Comparison of ENCODE assay signal across 8 mouse cellular contexts in the genomic region with DNA sequence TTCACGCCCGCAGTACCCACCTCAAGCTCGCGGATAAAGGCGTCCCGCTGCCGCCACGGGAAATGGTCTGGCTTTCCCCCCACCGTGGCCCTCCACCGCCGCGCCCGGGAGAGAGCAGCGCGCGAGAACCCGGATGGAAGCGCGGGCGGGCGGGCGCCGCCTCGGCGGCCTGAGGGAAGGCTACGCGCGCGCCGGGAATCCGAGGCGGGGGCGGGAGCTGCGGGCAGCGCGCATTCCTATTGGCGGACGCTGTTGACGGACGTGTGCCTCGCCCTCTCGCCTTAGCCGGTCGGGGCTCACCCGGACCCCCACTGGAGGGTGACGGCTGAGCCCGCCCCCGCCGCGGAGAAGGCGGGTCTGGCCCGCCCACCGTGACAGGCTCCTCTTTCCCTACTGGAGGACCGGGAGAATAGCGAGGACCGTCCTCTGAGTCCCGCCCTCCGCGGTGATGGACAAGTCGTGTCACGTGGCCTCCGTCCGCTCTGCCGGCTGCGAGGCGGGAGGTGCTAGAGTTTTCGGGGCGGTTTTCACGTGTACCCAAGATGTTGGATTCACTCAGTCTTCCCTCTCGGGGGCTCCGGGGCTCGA. TPM values are rescaled to one million over a fixed set of nuclear protein-coding genes. Genes with fewer than 3 reads are reported as not detected.
DNase-seq lines count a peak whose midpoint lies in the region; ATAC-seq and TF ChIP-seq lines count a peak whose summit lies in the region.

No protein-coding gene starts in this region.

- no peak for TF ChIP-seq EP300 in lung, postnatal 0 days (IDR thresholded peaks at IDR 0.05)

- TF ChIP-seq CTCF in lung, postnatal 0 days (IDR thresholded peaks at IDR 0.05) = no peak

- H3K27ac ChIP-seq in hindbrain, embryonic 10.5 days = peak overlapping the region; percentile 100
- H3K27ac ChIP-seq in lung, postnatal 0 days (ENCODE audit: low read length) = peak overlapping the region; percentile 100

- H3K9ac ChIP-seq in lung, postnatal 0 days (replicated peaks; ENCODE audit: low read depth) = peak overlapping the region; percentile 96

- peak; percentile 94 for ATAC-seq in frontal cortex, adult (ENCODE audit: low TSS enrichment)
- ATAC-seq in lung, postnatal 0 days = peak; percentile 95

- H3K27me3 ChIP-seq in hindbrain, embryonic 10.5 days (ENCODE audit: insufficient read depth, poor library complexity, severe bottlenecking) = 0 out of 2 replicates have a peak, but pooled peaks cover 4% of the 10 kb centered on the region
- H3K27me3 ChIP-seq in lung, postnatal 0 days (replicated peaks; ENCODE audit: insufficient read depth, low read length) = no peaks in the 10 kb centered on the region

- H3K9me3 ChIP-seq in hindbrain, embryonic 10.5 days = no peaks in the 10 kb centered on the region
- no peaks in the 10 kb centered on the region for H3K9me3 ChIP-seq in lung, postnatal 0 days (ENCODE audit: low read length)

- under 1% methylated on average over 72 of the region's 72 CpGs for WGBS in hindbrain, embryonic 10.5 days
- under 1% methylated on average over 41 of the region's 72 CpGs for WGBS in lung, postnatal 0 days

- H3K4me3 ChIP-seq in hindbrain, embryonic 10.5 days = peak overlapping the region; percentile 88
- peak overlapping the region; percentile 91 for H3K4me3 ChIP-seq in lung, postnatal 0 days (ENCODE audit: low read depth, low read length)

- H3K36me3 ChIP-seq in hindbrain, embryonic 10.5 days = no peaks in the 10 kb centered on the region
- H3K36me3 ChIP-seq in lung, postnatal 0 days (ENCODE audit: insufficient read depth, low read length) = no peaks in the 10 kb centered on the region

- peak overlapping the region; percentile 50 for H3K4me2 ChIP-seq in lung, postnatal 0 days (replicated peaks; ENCODE audit: low read depth, low read length)

- peak; percentile 99 for DNase-seq in MN1 (ENCODE audit: low spot score)
- peak; percentile 100 for DNase-seq in cerebellum, adult 9-10 months
- peak; percentile 100 for DNase-seq in hindbrain, embryonic 10.5 days (ENCODE audit: low spot score)
- peak; percentile 100 for DNase-seq in layer of hippocampus, adult 9-11 months
- peak; percentile 99 for DNase-seq in lung, postnatal 0 days (ENCODE audit: low spot score)
- peak; percentile 98 for DNase-seq in ovary, postnatal 14 days (ENCODE audit: low spot score)
- DNase-seq in thymus, postnatal 14 days = peak; percentile 98

- H3K4me1 ChIP-seq in hindbrain, embryonic 10.5 days (replicated peaks) = peaks cover 34% of the 10 kb centered on the region
- H3K4me1 ChIP-seq in lung, postnatal 0 days (ENCODE audit: insufficient read depth, low read depth, low read length) = peaks cover 18% of the 10 kb centered on the region; the same call in 1 of the 2 replicates

RNA-seq across cellular contexts. Expression of a gene that starts 33.1 kb away (rescaled TPM):
- 2.6 and 2.8 TPM in 2 replicates for polyA plus RNA-seq in hindbrain, embryonic 10.5 days (2016; fragmentation: Nextera tagmentation; extraction: Ambion mirVana)
- 0.41 TPM in 1 of 2 replicates, not detected in the other for polyA plus RNA-seq in lung, postnatal 0 days (2015; fragmentation: Nextera tagmentation; extraction: Ambion mirVana)

RNA-seq across cellular contexts. Expression of a gene that starts 33.2 kb away (rescaled TPM):
- polyA plus RNA-seq in hindbrain, embryonic 10.5 days (2016; fragmentation: Nextera tagmentation; extraction: Ambion mirVana) = 4.4 and 4.9 TPM in 2 replicates
- polyA plus RNA-seq in lung, postnatal 0 days (2015; fragmentation: Nextera tagmentation; extraction: Ambion mirVana) = 1.3 and 1.6 TPM in 2 replicates

Comparison
In these comparisons a context has a peak if more than half of its experiments do, and no peak if none do; other contexts are left out.
1. Peak in every context shown above with its lines: DNase-seq, ATAC-seq, H3K4me3 ChIP-seq and H3K27ac ChIP-seq.